Mouse (Mus musculus) liver, embryonic 12.5 days (tissue): Measurements from ENCODE around the gene Oxct1. TPM values are rescaled to one million over a fixed set of nuclear protein-coding genes. Genes with fewer than 3 reads are reported as not detected.

Source experiments
- ATAC-seq: fragments of 200-750 bp; cut with Nextera tagmentation; 2 replicates; pipeline ENCODE4 v1.8.0; 2017; ENCODE audit warnings: moderate number of reproducible peaks, mild to moderate bottlenecking, moderate library complexity
- H3K27ac ChIP-seq: fragments of 300-500 bp; sonication (generic); 2 replicates; pipeline ENCODE4 v1.5.1; 2016; ENCODE audit warnings: mild to moderate bottlenecking
- H3K27me3 ChIP-seq: fragments of 300-500 bp; sonication (generic); replicated peaks from 2 replicates; pipeline ENCODE4 v1.6.1; 2016; ENCODE audit warnings: mild to moderate bottlenecking, moderate library complexity
- H3K36me3 ChIP-seq: fragments of 300-500 bp; sonication (generic); 2 replicates; pipeline ENCODE4 v1.6.1; 2016; ENCODE audit warnings: mild to moderate bottlenecking, moderate library complexity
- H3K4me1 ChIP-seq: fragments of 300-500 bp; sonication (generic); 2 replicates; pipeline ENCODE4 v1.6.1; 2016
- H3K4me2 ChIP-seq: fragments of 300-500 bp; sonication (generic); 2 replicates; pipeline ENCODE4 v1.6.1; 2016; ENCODE audit warnings: mild to moderate bottlenecking, moderate library complexity
- H3K4me3 ChIP-seq: fragments of 300-500 bp; sonication (generic); 2 replicates; pipeline ENCODE4 v1.5.1; 2016; ENCODE audit warnings: mild to moderate bottlenecking, moderate library complexity
- H3K9ac ChIP-seq: fragments of 300-500 bp; sonication (generic); 2 replicates; pipeline ENCODE4 v1.6.1; 2016; ENCODE audit warnings: mild to moderate bottlenecking, moderate library complexity
- H3K9me3 ChIP-seq: fragments of 300-500 bp; sonication (generic); replicated peaks from 2 replicates; pipeline ENCODE4 v1.6.1; 2016; ENCODE audit warnings: mild to moderate bottlenecking, moderate library complexity
- WGBS: fragments of 180-500 bp; shearing (Covaris S2); methylation state at CpG from one replicate; pipeline ENCODE4 v1.1.7; 2016; ENCODE audit not compliant: insufficient replicate concordance; 5-methylcytosine and 5-hydroxymethylcytosine counted together
- polyA plus RNA-seq: library from polyadenylated mRNA; unstranded; fragments of >200 nt; fragmentation: Nextera tagmentation; extraction: Ambion mirVana; gene quantifications from 2 replicates; pipeline ENCODE4 v1.2.1, GENCODE M21; 2016

Gene Oxct1
- polyA plus RNA-seq, 1 experiment from 2014 or later = 41.0 TPM

DNA sequence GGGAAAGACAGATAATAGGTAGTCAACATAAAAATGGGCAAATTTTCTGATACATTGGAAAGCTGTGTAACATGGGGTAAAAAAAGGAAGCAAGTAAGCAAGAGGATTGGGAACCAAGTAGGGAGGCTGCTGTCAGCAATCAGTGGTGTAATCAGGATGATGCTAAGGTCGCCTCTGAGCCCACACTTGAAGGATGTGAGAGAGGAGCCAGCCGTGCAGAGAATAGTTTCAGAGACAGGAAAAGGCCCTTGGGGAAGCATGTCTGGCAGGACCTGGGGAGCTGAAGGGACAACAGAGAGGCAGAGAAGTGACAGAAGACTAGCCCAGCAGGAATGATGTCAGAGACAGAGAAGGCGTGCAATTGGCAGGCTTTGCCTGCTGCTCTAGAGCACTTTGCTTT is 16.2 kb downstream of the Oxct1 start:
- H3K27me3 ChIP-seq = no peaks in the 10 kb centered on the region
- H3K9me3 ChIP-seq = no peaks in the 10 kb centered on the region
- no peak for ATAC-seq
- no peak overlapping the region for H3K4me2 ChIP-seq
- WGBS = 45% methylated on average over 3 of the region's 3 CpGs
- H3K4me3 ChIP-seq = no peak overlapping the region
- no peaks in the 10 kb centered on the region for H3K4me1 ChIP-seq
- peaks cover 17% of the 10 kb centered on the region; the same call in 1 of the 2 replicates for H3K36me3 ChIP-seq
- H3K9ac ChIP-seq = no peak overlapping the region
- H3K27ac ChIP-seq = no peak overlapping the region

DNA sequence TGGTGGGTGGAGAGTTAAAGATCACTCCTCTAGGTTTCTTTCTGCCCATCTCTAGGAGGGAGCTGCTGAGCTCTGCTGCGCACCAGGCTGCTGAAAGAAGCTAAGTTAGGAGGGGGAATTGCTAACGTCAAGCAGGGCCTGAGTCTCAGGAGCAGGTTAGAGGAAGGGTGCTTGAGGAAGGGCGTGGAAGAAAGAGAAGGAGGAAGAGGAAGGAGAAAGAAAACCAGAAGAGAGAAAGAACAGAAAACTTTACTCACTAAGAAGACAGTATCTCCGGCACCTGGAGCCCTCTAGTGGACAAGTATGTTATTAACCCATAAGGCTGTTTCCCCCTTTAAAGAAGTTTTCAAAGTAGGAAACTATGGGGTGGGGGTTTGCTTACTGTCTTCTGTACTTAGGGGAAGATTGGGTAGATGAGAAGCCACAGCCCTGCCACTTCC is 16.9 kb downstream of the Oxct1 start:
- no peaks in the 10 kb centered on the region for H3K4me1 ChIP-seq
- no peak for ATAC-seq
- no peaks in the 10 kb centered on the region for H3K9me3 ChIP-seq
- H3K4me2 ChIP-seq = no peak overlapping the region
- no peaks in the 10 kb centered on the region for H3K27me3 ChIP-seq
- H3K27ac ChIP-seq = no peak overlapping the region
- 26% methylated on average over 4 of the region's 4 CpGs for WGBS
- no peak overlapping the region for H3K9ac ChIP-seq
- peaks cover 13% of the 10 kb centered on the region; the same call in 1 of the 2 replicates for H3K36me3 ChIP-seq
- H3K4me3 ChIP-seq = no peak overlapping the region

- no peak for ATAC-seq
Observed at GRCm38 (mm10) chr15:4056627-4057026, 30.4 kb downstream of the Oxct1 start.

GRCm38 (mm10) chr15:4063574-4063973 is 37.4 kb downstream of the Oxct1 start:
- Histone ChIP-seq H3K4me1 (no peaks in the 10 kb centered on the region), H3K36me3 (peaks cover 20% of the 10 kb centered on the region; the same call in 1 of the 2 replicates), H3K9me3 (no peaks in the 10 kb centered on the region), H3K27ac (no peak overlapping the region), H3K27me3 (no peaks in the 10 kb centered on the region), H3K4me3 (no peak overlapping the region), H3K9ac (no peak overlapping the region), H3K4me2 (no peak overlapping the region)
- 69% methylated on average over 5 of the region's 5 CpGs for WGBS
- ATAC-seq = no peak

More at GRCm38 (mm10) chr15:4056627-4057026, 30.4 kb downstream of the Oxct1 start:
- H3K4me3 ChIP-seq = no peak overlapping the region
- peaks cover 21% of the 10 kb centered on the region for H3K36me3 ChIP-seq
- no peak overlapping the region for H3K9ac ChIP-seq
- no peaks in the 10 kb centered on the region for H3K27me3 ChIP-seq
- H3K9me3 ChIP-seq = no peaks in the 10 kb centered on the region
- no peaks in the 10 kb centered on the region for H3K4me1 ChIP-seq
- no peak overlapping the region for H3K27ac ChIP-seq
- no peak overlapping the region for H3K4me2 ChIP-seq
- WGBS = 37% methylated on average over 5 of the region's 5 CpGs

DNA sequence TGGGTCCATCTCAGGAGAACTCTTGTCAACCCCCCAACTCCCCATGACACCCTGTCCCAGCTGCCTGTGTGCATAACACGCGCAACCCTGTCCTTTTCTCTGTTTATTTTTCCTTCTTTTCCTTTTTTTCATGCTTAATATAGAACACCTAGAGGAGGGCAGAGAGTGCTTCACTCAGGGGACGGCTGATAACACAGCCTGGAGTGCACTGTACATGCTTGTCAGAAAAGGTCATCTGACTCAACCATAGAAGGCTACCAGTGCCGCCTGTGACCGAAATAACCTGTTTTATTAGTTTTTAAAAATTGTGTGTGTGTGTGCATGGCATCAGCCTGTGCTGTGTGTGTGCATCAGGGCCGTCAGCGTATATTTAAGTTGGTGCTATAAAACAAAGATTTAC is 37.8 kb downstream of the Oxct1 start:
- peaks cover 20% of the 10 kb centered on the region; the same call in 1 of the 2 replicates for H3K36me3 ChIP-seq
- H3K27me3 ChIP-seq = no peaks in the 10 kb centered on the region
- ATAC-seq = no peak
- H3K9me3 ChIP-seq = no peaks in the 10 kb centered on the region
- no peak overlapping the region for H3K4me2 ChIP-seq
- no peak overlapping the region for H3K4me3 ChIP-seq
- no peak overlapping the region for H3K27ac ChIP-seq
- H3K4me1 ChIP-seq = no peaks in the 10 kb centered on the region
- WGBS = 82% methylated on average over 7 of the region's 7 CpGs
- no peak overlapping the region for H3K9ac ChIP-seq

GRCm38 (mm10) chr15:4064694-4065093 is 38.5 kb downstream of the Oxct1 start:
- Histone ChIP-seq H3K27me3 (no peaks in the 10 kb centered on the region), H3K9ac (no peak overlapping the region), H3K4me3 (no peak overlapping the region), H3K36me3 (peaks cover 20% of the 10 kb centered on the region; the same call in 1 of the 2 replicates), H3K9me3 (no peaks in the 10 kb centered on the region), H3K4me1 (no peaks in the 10 kb centered on the region), H3K27ac (no peak overlapping the region), H3K4me2 (no peak overlapping the region)
- ATAC-seq = no peak
- WGBS = 76% methylated on average over 5 of the region's 5 CpGs

DNA sequence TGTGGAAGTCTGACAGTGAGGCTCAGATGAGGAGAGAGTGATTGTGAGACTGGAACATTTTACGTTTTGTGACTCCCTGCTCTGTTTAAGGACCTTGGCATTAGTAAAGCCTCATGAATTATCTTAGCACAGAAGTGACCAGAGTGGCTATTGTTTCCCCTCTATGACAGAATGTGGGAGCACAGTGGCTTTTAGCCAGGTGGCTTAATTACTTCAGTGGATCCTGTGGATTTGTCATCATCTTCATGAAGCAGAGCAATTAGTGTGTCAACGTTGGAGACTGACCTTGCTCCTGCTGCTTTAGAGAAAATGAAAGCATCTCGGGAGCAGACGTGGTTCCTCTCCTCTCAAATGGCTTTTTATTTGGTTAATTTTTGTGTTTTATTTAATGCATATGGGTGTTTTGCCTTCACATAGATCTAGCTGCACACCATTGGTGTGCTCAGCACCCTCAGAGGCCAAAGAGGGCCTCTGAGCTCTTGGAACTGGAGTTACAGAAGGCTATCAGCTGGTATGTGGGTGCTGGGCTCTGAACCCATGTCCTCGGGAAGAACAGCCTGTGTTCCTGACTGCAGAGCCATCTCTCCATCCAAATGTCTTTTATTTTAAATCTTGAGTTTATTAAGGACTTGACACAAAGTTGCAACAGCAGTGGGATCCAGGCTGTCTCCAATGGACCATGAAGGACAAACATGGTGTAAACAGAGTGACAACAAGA is 41.2 kb downstream of the Oxct1 start:
- Histone ChIP-seq H3K36me3 (0 out of 2 replicates have a peak, but pooled peaks cover 7% of the 10 kb centered on the region), H3K4me2 (no peak overlapping the region), H3K27me3 (no peaks in the 10 kb centered on the region), H3K9me3 (no peaks in the 10 kb centered on the region), H3K27ac (no peak overlapping the region), H3K9ac (no peak overlapping the region), H3K4me3 (no peak overlapping the region), H3K4me1 (no peaks in the 10 kb centered on the region)
- ATAC-seq = no peak
- 67% methylated on average over 5 of the region's 5 CpGs for WGBS

- H3K9me3 ChIP-seq = no peaks in the 10 kb centered on the region
- WGBS = 66% methylated on average over 4 of the region's 4 CpGs
- no peak overlapping the region for H3K4me3 ChIP-seq
- no peak for ATAC-seq
- H3K4me2 ChIP-seq = no peak overlapping the region
- no peaks in the 10 kb centered on the region for H3K4me1 ChIP-seq
- no peak overlapping the region for H3K9ac ChIP-seq
- H3K27ac ChIP-seq = no peak overlapping the region
- no peaks in the 10 kb centered on the region for H3K27me3 ChIP-seq
- H3K36me3 ChIP-seq = no peaks in the 10 kb centered on the region
Observed at GRCm38 (mm10) chr15:4077978-4078377, 51.8 kb downstream of the Oxct1 start.

GRCm38 (mm10) chr15:4078785-4079184 is 52.6 kb downstream of the Oxct1 start:
- WGBS = 69% methylated on average over 5 of the region's 5 CpGs
- Histone ChIP-seq H3K4me1 (no peaks in the 10 kb centered on the region), H3K27ac (no peak overlapping the region), H3K9me3 (no peaks in the 10 kb centered on the region), H3K27me3 (no peaks in the 10 kb centered on the region), H3K4me2 (no peak overlapping the region), H3K4me3 (no peak overlapping the region), H3K36me3 (no peaks in the 10 kb centered on the region), H3K9ac (no peak overlapping the region)
- ATAC-seq = no peak

GRCm38 (mm10) chr15:4079425-4080189 is 53.4 kb downstream of the Oxct1 start:
- H3K9me3 ChIP-seq = no peaks in the 10 kb centered on the region
- ATAC-seq = no peak
- no peak overlapping the region for H3K9ac ChIP-seq
- no peak overlapping the region for H3K4me3 ChIP-seq
- no peak overlapping the region for H3K4me2 ChIP-seq
- H3K4me1 ChIP-seq = no peaks in the 10 kb centered on the region
- H3K27me3 ChIP-seq = no peaks in the 10 kb centered on the region
- 74% methylated on average over 13 of the region's 13 CpGs for WGBS
- H3K36me3 ChIP-seq = no peaks in the 10 kb centered on the region
- no peak overlapping the region for H3K27ac ChIP-seq

DNA sequence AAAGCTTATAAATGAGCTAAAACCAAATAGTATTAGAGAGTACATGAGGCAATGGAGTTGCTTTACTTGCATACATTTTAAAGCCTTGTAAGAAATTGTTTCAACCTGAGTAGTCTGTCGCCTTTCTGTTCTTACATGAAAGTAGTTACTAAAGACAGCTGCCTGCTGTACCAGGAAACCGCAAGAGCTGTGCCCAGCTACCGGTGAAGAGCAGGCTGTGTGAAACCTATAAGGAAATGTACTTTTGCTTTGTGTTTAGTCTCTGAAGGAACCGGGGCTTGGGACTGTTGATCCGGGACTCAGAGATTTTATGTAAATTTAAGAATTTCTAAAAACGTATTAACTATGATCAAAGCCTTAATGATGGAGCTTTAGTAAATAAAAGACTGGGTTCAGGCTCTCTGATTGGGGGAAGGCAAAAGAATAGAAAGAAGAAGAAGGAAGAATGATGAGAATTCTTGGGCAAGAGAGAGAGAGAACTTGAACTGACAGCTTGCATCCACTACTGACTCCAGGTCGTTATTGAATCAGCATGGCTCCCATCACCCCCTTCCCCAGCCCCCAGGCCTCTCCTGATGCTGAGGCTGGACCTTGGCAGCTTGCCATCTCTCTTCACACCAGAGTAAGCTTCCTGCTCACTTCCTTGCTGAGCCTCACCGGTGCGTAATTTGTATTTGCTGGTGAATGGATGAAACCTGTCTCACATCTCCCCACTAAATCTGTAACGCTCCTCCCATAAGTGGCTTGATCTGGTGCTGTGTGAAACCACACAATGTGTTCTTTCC is 59.6 kb downstream of the Oxct1 start:
- no peak for ATAC-seq
- no peak overlapping the region for H3K4me2 ChIP-seq
- no peak overlapping the region for H3K4me3 ChIP-seq
- 75% methylated on average over 10 of the region's 10 CpGs for WGBS
- no peaks in the 10 kb centered on the region for H3K27me3 ChIP-seq
- H3K4me1 ChIP-seq = no peaks in the 10 kb centered on the region
- no peak overlapping the region for H3K9ac ChIP-seq
- no peak overlapping the region for H3K27ac ChIP-seq
- no peaks in the 10 kb centered on the region for H3K36me3 ChIP-seq
- no peaks in the 10 kb centered on the region for H3K9me3 ChIP-seq

DNA sequence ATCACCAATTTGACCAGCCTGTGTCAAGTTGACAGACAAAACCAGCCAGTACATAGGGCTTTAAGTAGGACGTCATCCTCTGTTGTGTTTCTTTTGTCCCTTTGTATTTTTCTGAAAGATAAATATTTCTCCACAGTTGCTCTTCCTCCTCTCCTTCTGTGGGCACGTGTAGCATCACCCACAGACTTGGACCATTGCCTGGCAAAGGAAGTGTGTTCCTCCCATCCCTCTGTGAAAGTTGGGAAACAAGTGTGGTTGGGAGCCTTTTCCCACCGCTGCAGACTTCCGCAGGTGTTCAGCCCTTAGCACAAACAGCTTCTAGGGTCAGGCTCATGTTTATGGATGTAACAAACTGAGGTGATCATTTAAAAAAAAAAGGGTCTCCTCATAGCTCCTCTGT is 61.3 kb downstream of the Oxct1 start:
- Histone ChIP-seq H3K4me3 (no peak overlapping the region), H3K27ac (no peak overlapping the region), H3K27me3 (no peaks in the 10 kb centered on the region), H3K9me3 (no peaks in the 10 kb centered on the region), H3K4me2 (no peak overlapping the region), H3K9ac (no peak overlapping the region), H3K36me3 (peaks cover 7% of the 10 kb centered on the region; the same call in 1 of the 2 replicates), H3K4me1 (no peaks in the 10 kb centered on the region)
- no peak for ATAC-seq
- WGBS = 68% methylated on average over 4 of the region's 4 CpGs
